Mouse (Mus musculus): ENCODE data around the gene 2010109A12Rik. TPM values are rescaled to one million over a fixed set of nuclear protein-coding genes. Genes with fewer than 3 reads are reported as not detected.

The 2010109A12Rik gene
- total RNA-seq (2015) (0.20 and 0.43 TPM in 2 replicates), total RNA-seq (2017) (0.94 and 3.7 TPM in 2 replicates)

GRCm38 (mm10) chr5:93206109-93207005, at the start of gene 2010109A12Rik, which contains the start of gene Ccni:
Gene 2010109A12Rik, plus strand, starts transcription at chr5:93206518.
Gene Ccni, minus strand, starts transcription at chr5:93206495.
- peak; percentile 85 for ATAC-seq (ENCODE audit: poor library complexity, severe bottlenecking)

- ATAC-seq (ENCODE audit: poor library complexity, severe bottlenecking) = peak; percentile 65; the same call in 1 of the 2 replicates
Observed at GRCm38 (mm10) chr5:93163541-93163940, 42.8 kb upstream of the 2010109A12Rik start.

GRCm38 (mm10) chr5:93167919-93168516, 38.3 kb upstream of the 2010109A12Rik start:
- ATAC-seq (ENCODE audit: poor library complexity, severe bottlenecking) = peak; percentile 62

DNA sequence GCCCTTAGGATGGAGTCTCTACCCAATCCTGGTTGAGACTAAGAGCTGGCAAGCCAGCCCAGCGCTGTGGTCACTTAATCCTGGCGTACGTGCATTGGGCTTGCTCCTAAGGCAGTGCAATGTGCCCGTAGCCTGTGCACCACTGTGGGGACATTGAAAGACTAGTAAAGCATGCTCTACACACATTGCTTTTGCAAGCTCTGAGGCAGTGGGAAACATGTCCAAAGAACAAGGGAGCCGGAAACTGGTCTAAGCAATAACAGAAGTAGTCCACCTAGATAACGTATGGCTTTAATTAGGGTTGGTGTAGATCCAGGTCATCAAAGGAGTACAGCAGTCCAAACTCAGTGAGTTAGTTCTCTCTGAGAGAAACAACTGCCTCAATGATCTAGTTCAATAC, 37.7 kb upstream of the 2010109A12Rik start:
- no peak for ATAC-seq (ENCODE audit: poor library complexity, severe bottlenecking)

DNA sequence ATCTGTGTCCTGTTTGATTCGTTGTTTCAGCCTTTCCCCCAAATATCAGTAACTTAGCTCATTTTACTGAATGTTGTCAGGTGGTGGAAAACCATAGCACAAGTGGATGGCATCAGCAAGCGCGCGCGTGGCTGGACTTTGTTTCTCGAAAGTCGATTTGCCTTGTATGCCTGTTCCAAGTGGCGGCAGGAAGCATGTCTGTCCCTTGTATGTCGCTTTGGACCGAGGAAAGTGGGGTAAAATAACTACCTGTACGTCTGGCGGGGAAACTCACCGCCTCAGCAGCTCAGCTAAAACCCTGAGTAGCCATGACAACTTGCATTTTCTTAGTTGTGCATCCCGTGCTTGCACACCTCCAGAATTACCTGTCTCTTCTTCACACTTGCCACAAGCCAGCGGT, 34.9 kb upstream of the 2010109A12Rik start:
- ATAC-seq (ENCODE audit: poor library complexity, severe bottlenecking) = no peak

DNA sequence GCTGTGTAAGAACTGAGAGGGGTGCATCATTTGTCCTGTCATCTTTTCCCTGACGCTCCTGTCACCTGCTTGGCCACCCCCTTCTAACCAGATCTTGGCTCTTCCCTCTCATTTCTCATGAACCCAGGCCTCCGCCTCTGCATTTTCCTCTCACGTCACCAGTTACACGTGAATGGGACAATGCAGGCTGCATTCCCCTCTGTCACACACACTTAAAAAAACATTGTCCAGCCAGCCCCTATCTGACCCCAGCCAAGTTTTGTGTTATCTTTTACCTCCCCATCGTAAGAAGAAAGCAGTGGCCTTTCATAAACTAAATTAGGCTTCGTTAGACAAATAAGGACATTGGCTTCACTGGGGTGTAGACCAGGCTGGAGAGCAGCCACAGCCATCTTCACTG, 33.8 kb upstream of the 2010109A12Rik start:
- no peak for ATAC-seq (ENCODE audit: poor library complexity, severe bottlenecking)

DNA sequence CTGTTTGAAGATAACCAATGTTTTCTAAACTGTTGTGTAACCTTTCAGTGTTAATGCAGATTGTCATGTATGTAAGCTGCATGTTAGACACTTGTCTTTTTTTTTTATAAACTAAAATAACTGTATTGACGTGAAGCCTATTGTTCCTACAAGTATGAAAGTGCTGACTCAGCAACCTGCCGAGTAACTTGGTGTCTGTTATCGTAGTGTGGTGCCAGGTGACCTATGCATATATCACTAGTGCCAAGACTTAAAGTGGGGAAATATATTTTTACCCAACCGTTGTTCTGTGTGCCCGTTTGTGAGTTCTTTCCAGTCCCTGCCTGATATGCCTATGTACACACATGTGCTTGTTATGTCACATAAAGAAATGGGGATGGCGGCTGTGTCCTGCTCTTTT, 31.6 kb upstream of the 2010109A12Rik start:
- ATAC-seq (ENCODE audit: poor library complexity, severe bottlenecking) = no peak

- no peak for ATAC-seq (ENCODE audit: poor library complexity, severe bottlenecking)
Observed at GRCm38 (mm10) chr5:93178616-93179015, 27.7 kb upstream of the 2010109A12Rik start.

- peak; percentile 57; the same call in 1 of the 2 replicates for ATAC-seq (ENCODE audit: poor library complexity, severe bottlenecking)
Observed at GRCm38 (mm10) chr5:93180252-93180651, 26.1 kb upstream of the 2010109A12Rik start.

GRCm38 (mm10) chr5:93183311-93183710, 23.0 kb upstream of the 2010109A12Rik start:
- no peak for ATAC-seq (ENCODE audit: poor library complexity, severe bottlenecking)

DNA sequence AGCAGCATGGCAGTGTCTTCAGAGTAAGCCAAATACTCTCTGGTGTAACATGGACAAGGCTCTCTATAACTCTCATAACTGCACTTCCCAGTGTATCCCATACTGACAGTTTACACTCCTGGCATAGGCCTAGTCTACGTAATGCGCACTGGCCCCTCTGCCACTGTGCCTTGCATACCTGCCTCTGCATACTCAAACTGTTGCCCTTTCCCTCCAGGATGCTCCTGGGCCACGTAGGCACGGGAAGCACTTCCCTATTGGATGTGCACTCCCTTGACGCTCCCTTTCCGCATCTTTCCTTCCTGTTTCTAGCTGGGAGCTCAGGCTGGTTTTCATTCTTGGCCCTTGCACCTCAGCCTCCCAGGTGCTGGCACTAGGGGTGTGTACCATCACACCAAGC, 21.8 kb upstream of the 2010109A12Rik start:
- ATAC-seq (ENCODE audit: poor library complexity, severe bottlenecking) = no peak

DNA sequence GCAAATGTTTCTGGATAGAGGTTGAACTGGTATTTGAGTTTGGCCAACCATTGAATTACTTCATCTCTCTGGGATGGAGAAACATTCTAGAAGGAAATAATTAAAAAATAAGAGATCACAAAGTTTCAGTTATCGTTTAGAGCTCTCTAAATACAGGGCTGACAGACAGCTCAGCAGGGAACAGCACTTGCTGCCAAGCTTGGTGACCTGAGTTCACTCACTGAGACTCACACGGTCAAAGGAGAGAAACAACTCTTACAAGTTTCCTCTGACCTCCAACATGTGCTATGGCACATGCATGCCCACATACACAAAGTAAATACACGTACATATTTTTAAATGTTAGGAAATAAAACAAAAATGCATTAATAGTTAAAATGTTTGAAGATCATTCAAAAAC, 16.7 kb upstream of the 2010109A12Rik start:
- ATAC-seq (ENCODE audit: poor library complexity, severe bottlenecking) = no peak

GRCm38 (mm10) chr5:93190428-93190827, 15.9 kb upstream of the 2010109A12Rik start:
- no peak for ATAC-seq (ENCODE audit: poor library complexity, severe bottlenecking)

GRCm38 (mm10) chr5:93198232-93198631, 8.1 kb upstream of the 2010109A12Rik start:
- ATAC-seq (ENCODE audit: poor library complexity, severe bottlenecking) = peak; percentile 68

DNA sequence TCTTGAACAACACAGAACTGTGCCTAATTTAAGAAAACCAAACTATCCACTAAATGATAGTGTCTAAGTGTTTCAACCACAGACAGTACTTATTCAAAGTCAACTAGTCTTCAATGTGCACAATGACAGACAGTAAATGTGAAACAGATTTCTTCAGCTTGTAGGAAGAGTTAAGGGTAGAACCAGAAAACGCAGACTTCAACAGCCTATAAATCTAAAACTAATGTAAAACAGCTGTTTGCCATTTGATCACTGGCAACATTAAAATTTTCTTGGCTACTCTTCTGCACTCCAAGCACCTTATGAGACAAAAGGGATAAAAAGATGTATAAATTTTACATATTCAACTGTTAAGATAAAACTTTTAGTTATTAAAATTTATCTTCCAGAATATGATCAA, 5.1 kb upstream of the 2010109A12Rik start:
- no peak for ATAC-seq (ENCODE audit: poor library complexity, severe bottlenecking)

GRCm38 (mm10) chr5:93205371-93206108, 778 bp upstream of the 2010109A12Rik start:
- peak; percentile 62 for ATAC-seq (ENCODE audit: poor library complexity, severe bottlenecking)

DNA sequence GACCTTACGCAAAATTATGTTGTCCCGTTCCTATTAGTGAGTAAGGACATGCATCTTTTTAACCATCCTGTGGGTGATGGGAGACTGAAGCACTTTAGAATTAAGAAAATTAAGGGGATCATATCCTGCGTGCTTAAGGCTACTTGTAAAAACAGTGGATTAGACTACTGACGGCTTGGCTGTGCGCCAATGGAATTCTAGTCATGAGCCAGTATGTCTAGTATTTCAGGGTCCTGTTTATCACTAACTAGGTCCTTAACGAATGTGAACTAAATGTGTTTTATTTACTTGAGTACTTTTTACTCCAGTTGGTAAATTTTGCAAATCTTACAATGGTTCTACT, 659 bp downstream of the 2010109A12Rik start:
- no peak for ATAC-seq (ENCODE audit: poor library complexity, severe bottlenecking)

GRCm38 (mm10) chr5:93207555-93207954, 1.2 kb downstream of the 2010109A12Rik start:
- no peak for ATAC-seq (ENCODE audit: poor library complexity, severe bottlenecking)

- no peak for ATAC-seq (ENCODE audit: poor library complexity, severe bottlenecking)
Observed at GRCm38 (mm10) chr5:93218375-93218774, 12.1 kb downstream of the 2010109A12Rik start.

- ATAC-seq (ENCODE audit: poor library complexity, severe bottlenecking) = no peak
Observed at GRCm38 (mm10) chr5:93221661-93222060, 15.3 kb downstream of the 2010109A12Rik start.

DNA sequence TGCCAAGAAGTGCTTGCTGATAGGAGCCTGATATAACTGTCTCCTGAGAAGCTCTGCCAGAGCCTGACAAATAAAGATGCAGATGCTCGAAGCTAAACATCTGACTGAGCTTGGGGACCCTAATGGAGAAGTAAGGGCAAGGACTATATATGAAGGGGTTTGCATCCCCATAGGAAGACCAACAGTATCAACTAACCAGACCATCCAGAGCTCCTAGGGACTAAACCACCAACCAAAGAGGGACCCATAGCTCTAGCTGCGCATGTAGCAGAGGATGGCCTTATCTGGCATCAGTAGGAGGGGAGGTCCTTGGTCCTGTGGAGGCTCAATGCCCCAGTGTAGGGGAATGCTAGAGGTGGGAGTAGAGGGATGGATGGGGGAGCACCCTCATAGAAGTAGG, 18.2 kb downstream of the 2010109A12Rik start:
- no peak for ATAC-seq (ENCODE audit: poor library complexity, severe bottlenecking)

All from megakaryocyte, adult 5-6 weeks (primary cell).